Mouse (Mus musculus) heart, postnatal 4 days (tissue): Measurements from ENCODE around the gene Vps33a. TPM values are rescaled to one million over a fixed set of nuclear protein-coding genes. Genes with fewer than 3 reads are reported as not detected.
"Not testable (repeated sequence)": the region's sequence is repeated elsewhere in the genome, so short reads cannot be mapped to it uniquely, and the experiment has no call there.

Source experiments
- DNase-seq: peaks from one replicate; pipeline ENCODE4 v3.0.0; 2021
- microRNA-seq, 2 experiments: library from miRNA; unstranded; fragments of <30 nt; microRNA quantifications; one replicate each; pipeline ENCODE4 v1.2.0; 2021 to 2022
- total RNA-seq, 2 experiments: library from RNA; stranded (reverse); gene quantifications; 2 replicates each; pipeline ENCODE4 v1.2.3; 2021

Vps33a gene
- total RNA-seq, 2 experiments from 2014 or later, result 25.6 to 29.8 TPM

DNA sequence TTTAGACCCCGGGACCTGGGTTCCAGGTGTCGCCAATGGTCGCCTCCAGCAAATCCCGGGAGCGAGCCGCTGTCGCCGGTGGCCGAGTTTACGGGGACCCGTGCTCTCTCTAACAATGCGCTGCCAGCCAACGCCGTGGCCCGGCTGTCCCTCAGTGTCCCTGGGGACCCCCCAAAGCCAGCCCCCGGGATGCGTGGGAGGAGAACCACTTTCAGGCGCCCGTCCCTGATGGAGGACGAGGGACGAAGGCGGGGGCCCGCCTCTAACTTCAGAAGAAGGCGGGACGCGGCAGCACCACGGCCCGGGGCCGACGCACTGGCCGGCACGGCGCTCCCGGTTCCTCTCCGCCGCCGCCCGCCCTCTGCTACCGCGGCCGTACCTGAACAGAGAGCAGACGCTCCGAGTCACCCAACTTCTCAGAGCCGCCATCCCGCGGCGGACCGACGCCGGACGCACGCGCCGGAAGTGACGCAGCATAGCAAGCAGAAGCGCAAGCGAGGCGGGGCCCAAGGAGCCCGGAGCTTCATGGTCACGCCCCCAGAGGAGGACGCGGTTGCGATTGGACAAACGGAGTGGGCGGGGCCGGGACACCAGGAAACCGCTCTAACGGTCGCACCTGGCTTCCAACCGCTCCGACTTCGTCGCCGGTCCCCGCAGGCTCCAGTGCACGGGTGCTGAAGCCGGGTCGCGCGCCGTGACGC lies 49.0 kb downstream of the Vps33a start, which contains the start of gene Diablo:
Diablo (minus strand) TSS at position 485 of the 701 bp plus-strand sequence.
- peak; percentile 99 for DNase-seq

DNA sequence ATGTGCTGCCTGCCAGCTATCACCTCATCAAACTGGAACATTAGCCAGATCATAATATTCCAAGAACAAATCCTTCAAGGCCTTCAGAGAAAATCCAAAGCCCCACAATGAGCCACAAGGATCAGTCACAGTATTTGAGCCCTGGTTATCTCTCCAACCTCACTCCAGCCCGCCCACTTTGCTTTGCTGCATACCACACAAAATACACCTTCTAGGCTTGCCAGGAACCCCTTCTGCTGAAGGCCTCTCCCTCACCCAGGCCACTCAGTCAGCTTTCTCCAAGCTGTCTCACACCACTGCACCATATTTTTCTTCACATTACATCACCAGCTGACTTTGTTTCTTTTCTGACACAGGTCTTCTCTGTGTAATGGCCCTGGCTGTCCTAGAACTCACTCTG lies 50.7 kb downstream of the Vps33a start:
- peak; percentile 3 for DNase-seq

DNA sequence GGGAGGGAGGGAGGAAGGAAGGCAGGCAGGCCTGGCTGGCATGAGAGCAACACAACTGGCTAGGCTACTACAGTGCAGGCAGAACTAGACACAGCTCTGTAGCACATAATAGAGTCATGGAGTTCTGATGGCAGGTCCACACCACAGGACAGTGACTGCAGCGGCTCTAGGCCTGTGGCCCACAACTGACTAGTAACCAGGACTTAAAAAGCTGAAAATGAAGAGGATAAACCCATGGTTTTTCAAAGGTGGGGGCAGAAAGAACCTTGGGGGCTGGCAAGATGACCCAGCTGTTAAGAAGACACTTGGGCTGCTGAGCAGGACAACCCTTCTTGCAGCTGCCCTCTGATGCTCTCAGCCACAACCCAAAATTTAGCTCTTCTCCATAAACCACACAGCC lies 51.2 kb downstream of the Vps33a start:
- peak; percentile 1 for DNase-seq

DNA sequence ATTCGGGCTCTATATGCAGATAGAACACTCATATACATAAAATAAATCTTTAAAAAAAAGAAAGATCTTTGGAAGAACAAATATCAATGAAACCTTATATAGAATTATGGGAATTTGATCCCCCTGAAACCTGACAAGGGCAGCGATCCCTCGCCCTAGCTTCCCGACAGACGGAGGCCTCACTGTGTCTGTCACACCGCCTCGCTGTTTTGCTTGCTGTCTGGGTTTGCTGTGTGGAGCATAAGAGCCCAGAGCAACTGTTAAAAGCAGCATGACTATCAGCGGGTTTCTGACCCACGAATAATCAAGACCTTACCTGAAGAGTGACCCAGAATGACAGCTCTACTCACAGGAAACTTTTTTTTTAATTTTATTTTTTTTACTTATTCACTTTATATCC lies 52.2 kb downstream of the Vps33a start:
- DNase-seq, result peak; percentile 2

DNA sequence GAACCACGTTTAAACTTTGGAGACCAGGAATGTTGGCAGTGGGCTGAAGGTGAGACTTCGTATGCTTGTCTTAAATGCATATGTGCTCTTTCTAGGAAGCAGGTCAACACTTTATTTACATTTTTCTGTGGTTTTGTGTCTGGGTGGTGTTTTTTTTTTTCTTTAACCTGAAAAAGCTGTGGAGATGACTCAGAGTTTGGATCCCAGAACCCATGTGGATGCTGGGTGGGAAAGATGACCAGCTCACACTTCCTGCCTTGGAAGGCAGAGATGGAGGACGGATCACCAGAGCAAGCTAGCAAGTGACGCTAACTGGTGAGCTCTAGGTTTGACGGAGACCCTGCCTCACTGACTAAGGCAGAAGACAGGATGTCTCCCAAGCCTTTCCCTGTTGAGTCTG lies 58.0 kb downstream of the Vps33a start:
- no peak for DNase-seq

DNA sequence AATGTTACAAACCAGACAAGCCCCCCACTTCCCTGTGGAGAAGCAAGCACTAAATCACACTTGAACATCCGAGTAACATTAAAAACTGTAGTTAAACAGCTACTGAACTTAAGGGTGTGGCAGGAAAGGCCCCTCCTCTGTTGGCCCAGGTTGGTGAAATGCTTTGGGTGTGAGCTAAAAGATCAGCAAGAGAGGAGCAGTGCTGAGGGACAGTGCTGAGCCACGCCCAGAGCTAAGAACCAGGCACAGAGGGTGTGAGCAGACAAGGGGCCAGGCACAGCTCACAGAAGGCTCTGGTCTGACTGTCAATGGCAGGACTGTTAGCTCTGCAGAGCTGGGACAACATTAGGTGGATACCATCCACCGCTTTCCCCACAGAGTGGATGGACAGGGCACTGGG lies 60.7 kb downstream of the Vps33a start:
- DNase-seq, result no peak

DNA sequence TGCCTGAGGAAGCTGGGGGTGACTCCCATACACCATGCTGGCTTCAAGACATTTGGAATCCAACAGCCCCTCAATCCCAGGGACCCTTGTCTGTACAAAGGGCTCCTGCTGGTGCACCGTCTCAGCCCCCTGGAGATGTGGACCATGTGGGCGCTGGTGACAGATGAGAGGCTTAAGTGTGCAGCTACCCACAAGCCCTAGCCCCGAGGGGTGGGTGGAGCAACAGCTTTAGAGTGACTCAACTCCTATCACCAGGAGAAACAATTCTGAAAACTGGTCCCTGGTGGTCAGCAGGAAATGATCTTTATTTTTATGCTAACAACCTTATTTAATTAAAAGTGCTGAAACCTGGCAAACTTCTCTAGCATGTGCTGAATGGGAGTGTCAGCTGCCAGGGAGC lies 61.4 kb downstream of the Vps33a start:
- DNase-seq, result not testable (repeated sequence)

DNA sequence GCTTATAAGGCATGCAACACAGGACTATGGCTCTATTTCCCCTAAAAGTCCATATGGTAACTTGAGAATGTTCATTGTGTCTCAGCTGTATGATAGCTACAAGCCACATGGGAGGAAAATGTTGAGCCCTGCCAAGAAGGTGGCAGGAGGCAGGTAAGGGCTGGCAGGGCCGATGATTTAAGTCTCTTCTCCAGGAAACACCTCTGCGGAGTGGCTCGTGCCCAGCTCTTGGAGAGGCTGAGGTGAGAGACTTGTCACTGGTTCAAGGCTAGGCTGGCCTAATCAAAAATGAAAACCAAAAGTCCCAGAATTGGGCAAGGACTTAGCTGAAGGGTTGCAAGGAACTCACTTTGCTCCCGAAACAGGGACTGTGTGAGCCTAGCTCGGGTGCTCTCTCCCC lies 62.7 kb downstream of the Vps33a start, which contains the start of gene B3gnt4:
B3gnt4 (plus strand) TSS at position 301 of the 400 bp plus-strand sequence.
- no peak for DNase-seq

DNA sequence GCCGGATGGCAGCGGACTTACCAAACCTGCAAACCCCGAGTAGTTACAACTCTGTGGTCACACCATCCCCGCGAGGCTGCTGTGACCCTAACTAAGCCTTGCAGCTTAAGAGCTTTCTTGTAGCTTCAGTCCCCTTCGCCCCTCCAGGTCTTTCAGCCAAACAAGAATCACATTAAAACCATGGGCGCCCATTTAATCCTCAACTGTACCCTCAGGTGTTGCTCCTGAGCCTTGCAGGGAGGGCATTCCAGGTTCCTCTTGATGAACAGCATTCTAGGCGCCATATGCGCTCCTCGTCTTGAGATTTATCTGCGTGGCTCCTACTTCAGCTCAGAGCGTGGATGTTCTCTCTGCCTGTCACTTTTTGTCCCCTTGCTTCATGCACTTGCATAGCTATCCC lies 63.9 kb downstream of the Vps33a start:
- no peak for DNase-seq

DNA sequence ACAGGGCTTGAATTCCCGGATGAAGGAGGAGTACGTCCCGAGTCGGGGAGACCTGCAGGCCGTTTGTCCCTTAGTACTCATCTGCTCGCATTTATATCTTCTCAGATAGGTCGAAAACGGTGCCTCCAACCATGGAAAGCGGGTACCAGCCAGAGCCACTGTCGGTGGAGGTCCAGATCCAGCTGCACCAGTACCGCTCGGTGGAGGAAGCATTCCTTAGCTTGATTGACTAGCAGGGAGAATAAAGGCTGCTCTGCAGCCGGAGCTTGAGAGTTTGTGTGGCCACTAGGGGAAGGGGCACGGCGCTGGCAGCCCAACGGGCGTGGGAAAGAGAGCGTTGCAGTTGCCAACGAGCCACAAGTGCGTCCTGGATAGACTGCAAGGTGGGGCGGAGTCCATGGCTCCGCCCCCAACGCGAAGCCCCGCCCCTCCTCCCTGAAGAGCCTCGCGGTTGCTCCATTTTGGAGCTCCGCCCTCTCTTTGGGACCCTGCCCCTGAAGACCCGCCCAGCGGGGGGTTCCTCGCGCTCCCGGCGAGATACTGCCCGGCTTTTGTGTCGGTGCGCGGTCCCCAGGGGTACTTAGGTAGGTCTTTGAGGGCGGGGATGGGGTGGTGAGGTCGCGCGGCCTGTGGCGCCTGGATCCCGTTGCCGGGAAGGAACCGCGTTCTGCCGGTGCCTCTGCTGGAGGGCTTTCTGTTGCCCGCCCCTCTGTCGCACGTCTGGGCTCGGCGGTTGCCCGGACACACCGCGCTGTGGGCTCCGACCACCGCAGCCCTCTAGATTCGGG lies 64.7 kb downstream of the Vps33a start:
- DNase-seq, result peak; percentile 82

DNA sequence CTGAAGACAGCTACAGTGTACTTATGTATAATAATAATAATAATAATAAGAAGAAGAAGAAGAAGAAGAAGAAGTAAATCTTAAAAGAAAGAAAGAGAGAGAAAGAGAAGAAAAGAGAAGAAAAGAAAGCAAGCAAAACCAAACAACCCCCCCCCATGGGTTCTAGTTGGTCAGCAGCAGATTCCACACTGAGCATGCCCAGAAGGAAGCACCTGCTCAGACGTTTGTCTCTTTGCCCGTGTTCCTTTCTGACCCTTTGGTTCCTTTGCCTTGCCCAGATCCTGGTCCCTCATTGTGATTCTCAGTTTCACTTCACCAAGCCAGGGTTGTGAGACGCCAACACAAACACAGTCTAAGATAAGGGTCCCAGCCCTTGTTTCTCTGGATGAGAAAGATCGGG lies 70.9 kb downstream of the Vps33a start:
- DNase-seq, result no peak

DNA sequence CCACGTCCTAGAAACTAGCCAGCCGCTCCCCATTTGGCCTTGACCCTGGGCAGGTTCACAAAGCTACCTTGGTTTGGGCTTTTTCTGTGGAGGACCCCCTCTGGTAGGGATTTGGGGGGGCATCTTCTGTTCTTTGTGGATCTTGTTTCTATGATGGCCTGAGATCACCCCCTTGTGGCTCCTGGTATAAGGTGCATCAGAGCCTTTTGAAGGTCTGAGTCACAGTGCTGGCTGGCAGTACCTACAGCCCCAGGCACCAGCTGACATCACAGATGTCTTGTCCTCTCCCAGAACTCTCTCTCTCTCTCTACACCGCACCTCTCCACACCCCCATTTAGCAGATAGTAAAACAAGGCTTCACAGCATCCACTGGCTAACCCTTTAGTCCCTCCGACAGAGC lies 73.1 kb downstream of the Vps33a start:
- DNase-seq, result peak; percentile 51

DNA sequence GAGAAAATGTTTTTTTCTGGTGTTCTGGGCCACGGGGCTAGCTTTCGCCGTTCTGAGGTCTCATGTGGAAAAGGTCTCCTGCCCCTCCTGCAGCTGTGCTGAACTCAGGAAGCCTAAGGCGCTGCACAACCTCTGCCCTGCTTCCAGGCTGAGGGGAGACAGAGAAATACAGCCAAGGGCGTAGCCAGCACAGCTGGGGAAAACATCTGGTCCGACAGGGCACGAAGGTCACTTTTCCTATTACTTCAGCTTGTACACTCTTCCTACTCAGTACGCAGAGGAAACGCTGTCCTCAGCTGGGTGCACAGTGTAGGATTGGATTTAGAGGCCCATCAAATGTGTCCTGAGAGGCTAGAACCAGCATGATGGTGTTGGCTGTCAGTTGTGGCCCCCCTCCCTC lies 82.9 kb downstream of the Vps33a start:
- peak; percentile 40 for DNase-seq

DNA sequence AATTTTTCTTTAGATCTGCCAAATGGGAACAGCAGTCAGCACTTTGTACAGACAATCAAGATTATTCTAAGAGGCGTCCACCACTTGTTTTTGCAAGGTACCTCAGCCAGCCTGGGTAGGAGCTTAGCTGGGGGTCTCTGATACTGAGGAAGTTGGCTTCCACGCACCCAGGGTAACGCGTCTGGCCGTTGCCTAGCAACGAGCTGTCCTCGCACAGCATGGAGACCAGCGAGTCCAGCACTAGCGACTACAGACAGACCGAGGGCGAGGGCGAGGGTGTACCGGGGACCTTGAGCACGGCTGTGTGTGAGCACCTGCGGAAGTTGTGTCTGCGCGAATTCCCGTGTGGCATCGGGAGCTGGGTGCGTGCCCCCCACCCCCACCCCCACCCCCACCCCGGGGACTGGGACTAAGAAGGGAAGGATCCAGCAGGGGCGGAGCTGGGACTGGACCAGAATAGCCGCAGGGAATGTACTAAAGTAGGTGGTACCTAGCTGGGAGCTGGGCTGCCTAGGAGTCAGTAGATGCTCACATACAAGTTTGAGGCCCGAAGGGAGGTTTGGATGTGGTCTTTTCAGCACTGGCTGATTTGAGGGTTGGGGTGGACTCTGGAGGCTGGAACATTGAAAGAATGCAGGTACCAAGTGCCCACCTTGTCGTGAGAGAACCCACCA lies 83.6 kb downstream of the Vps33a start, which contains the start of the genes Lrrc43 and Il31:
Lrrc43 (plus strand) TSS at position 194 of the 674 bp plus-strand sequence.
Il31 (minus strand) TSS at position 378 of the 674 bp plus-strand sequence.
- DNase-seq, result no peak

DNA sequence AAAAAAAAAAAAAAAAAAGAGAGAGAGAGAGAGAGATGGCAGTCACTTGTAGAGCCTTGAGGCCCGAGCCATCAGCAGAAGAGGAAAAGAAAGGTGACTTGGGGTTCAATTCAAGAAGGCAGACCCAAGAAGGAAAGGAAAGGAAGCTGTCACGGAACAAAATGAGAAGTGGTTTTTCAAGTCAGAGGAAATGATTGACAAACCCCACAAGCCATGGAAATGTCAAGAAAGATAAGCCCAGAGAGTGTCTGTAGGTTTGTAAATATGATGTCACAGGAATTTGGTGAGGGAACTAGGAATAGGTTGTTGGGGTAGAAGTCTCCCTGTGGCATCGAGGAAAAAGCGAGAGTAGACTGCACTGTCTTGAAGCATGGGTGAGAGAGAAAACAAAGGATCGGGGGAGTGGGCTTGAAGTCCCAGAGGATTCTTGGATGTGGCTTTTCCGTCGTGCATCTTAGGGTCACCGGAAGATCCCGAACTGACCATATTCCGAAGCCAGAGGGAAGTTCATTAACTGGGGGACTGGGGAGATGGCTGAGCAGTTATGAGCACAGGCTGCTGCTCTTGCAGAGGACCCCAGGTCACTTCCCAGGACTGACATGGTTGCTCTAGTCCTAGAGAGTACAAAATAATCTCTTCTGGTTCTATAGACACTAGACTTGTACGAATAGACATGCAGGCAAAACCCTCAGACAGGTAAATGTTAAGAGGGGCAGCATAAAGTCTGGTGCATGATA lies 85.0 kb downstream of the Vps33a start:
- no peak for DNase-seq

Small RNA genes within 50 kb of the gene (microRNA-seq; reads per million reads assigned to microRNA genes)
- 0.69 to 1.0 reads per million in 2 experiments for gene Mir7647

Other genes with a start within 250 kb of the Vps33a start
- gene Bcl7a, start 229.2 kb downstream of the Vps33a start, total RNA-seq, result 10 to 100 TPM; 14.1 to 14.8 TPM
- 10 to 100 TPM; 19.2 to 21.0 TPM for gene Mlxip, start 178.2 kb downstream of the Vps33a start, total RNA-seq
- not detected for gene Lrrc43, start 83.7 kb downstream of the Vps33a start, total RNA-seq
- gene Il31, start 83.5 kb downstream of the Vps33a start, total RNA-seq, result not detected
- not detected for gene B3gnt4, start 62.6 kb downstream of the Vps33a start, total RNA-seq
- gene Diablo, start 48.9 kb downstream of the Vps33a start, total RNA-seq, result 10 to 100 TPM; 51.9 to 58.1 TPM
- under 1 TPM; 0.21 to 0.52 TPM for gene Gm49027, start 47.5 kb downstream of the Vps33a start, total RNA-seq
- 100 to 1,000 TPM; 108 to 117 TPM for gene Clip1, start 111.6 kb upstream of the Vps33a start, total RNA-seq
- gene Zcchc8, start 148.1 kb upstream of the Vps33a start, total RNA-seq, result 10 to 100 TPM; 53.1 to 57.6 TPM
- gene Rsrc2, start 176.4 kb upstream of the Vps33a start, total RNA-seq, result 10 to 100 TPM; 56.1 to 58.7 TPM
- 10 to 100 TPM; 26.0 to 29.4 TPM for gene Kntc1, start 176.7 kb upstream of the Vps33a start, total RNA-seq